Mouse (Mus musculus): ENCODE measurements around the gene Ica1. TPM values are rescaled to one million over a fixed set of nuclear protein-coding genes. Genes with fewer than 3 reads are reported as not detected.

Gene Ica1
- polyA plus RNA-seq, 1 experiment from 2014 or later: 43.9 TPM

DNA sequence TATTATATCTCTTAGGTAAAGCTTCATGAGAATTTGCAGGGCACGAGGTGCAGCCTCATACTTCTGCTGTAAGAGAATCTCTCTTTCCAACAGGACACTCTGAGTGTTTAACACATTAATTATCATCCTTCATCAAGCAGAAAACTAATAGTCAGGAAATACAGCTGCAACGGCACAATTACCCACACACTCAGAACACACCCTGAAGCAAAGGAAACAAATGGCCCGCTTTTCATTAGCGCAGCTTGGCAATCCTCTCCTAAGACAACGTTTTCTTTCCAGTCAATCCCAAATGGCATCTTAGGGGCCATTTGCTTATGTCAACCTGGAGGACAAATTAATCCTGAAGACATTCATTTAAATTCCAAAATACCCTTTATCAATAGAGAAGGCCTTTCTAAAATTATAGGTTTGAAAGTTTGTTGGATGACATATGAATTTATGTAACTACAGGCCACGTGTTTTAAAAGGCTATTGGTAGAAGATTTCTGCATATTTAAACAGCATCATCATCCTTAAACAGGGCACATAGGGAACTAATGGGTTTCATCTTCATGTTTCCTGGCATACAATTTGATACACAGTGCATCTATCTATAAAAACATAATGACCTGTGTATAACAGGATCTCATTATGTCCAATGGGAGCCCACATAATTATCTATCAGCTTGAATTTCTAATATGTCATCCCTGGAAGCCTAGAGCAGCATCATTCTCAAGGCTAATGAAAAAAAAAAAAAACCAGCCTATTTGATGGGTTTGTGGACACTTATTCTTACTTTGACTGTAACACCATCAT is 110.1 kb downstream of the Ica1 start:
- Histone ChIP-seq H3K27me3 (no peaks in the 10 kb centered on the region), H3K9ac (replicated peaks) (no peak overlapping the region), H3K4me2 (replicated peaks) (no peak overlapping the region), H3K9me3 (no peaks in the 10 kb centered on the region), H3K36me3 (no peaks in the 10 kb centered on the region), H3K4me1 (peaks cover 1% of the 10 kb centered on the region; the same call in 1 of the 2 replicates), H3K27ac (replicated peaks) (no peak overlapping the region), H3K4me3 (no peak overlapping the region)
- ATAC-seq (replicated peaks): no peak
- 45% methylated on average over 6 of the region's 6 CpGs for WGBS

GRCm38 (mm10) chr6:8665786-8666185 is 112.5 kb downstream of the Ica1 start:
- WGBS: 96% methylated on average over 5 of the region's 5 CpGs
- ATAC-seq (replicated peaks): no peak
- no peaks in the 10 kb centered on the region for H3K27me3 ChIP-seq
- H3K4me1 ChIP-seq: peaks cover 9% of the 10 kb centered on the region; the same call in 1 of the 2 replicates
- H3K9ac ChIP-seq (replicated peaks): no peak overlapping the region
- no peak overlapping the region for H3K4me3 ChIP-seq
- no peak overlapping the region for H3K27ac ChIP-seq (replicated peaks)
- H3K36me3 ChIP-seq: no peaks in the 10 kb centered on the region
- no peak overlapping the region for H3K4me2 ChIP-seq (replicated peaks)
- H3K9me3 ChIP-seq: no peaks in the 10 kb centered on the region

DNA sequence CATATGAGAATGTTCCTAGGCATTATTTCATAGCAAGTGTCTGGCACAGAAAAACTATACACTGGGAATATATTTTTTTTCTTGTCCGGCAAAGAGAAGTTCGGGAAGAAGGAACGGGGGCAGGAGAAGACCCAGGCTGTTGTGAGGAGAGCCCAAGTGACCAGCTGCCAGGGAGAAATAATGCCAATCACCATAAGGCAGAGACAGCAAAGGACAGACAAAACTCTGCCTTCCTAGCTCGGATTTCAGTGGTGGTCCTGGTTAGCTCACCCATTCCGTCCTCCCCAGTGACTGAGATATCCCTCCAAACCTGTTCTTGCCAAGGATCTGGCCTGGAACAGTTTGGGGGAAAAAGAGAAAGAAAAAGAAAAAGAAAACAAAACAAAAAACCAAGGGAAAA is 113.3 kb downstream of the Ica1 start:
- Histone ChIP-seq H3K4me3 (no peak overlapping the region), H3K36me3 (no peaks in the 10 kb centered on the region), H3K27ac (replicated peaks) (no peak overlapping the region), H3K4me2 (replicated peaks) (no peak overlapping the region), H3K9me3 (no peaks in the 10 kb centered on the region), H3K4me1 (peaks cover 9% of the 10 kb centered on the region; the same call in 1 of the 2 replicates), H3K9ac (replicated peaks) (no peak overlapping the region), H3K27me3 (no peaks in the 10 kb centered on the region)
- 85% methylated on average over 5 of the region's 5 CpGs for WGBS
- ATAC-seq (replicated peaks): no peak

DNA sequence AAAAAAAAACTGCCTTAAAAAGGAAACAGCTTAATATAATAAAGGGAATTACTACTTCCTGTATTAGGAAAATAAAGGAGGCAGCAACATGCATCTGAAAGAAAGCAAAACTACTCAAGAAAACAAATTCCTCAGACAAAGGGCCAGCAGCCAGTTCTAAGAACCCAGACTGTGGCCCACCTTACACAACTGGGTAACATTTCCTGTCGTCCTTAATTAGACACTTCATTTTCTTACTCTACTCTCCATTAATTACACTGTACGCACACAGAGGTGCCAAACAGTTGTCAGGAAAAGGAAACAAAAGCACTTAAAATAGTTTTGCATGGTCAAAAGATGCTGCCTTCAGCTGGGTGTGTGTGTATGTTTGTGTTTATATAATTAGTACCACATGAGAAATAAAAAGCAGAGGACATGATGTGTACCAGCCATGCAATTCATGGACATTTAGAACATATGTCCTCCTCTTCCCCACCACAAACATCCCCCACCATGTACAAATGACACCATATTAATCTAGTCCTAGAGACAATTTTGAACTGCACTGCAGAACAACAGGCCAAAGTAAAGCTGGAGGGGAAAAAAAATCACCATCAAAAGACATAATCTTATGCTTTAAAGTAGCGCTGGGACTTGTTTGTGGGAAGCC is 115.1 kb downstream of the Ica1 start:
- no peak overlapping the region for H3K27ac ChIP-seq (replicated peaks)
- no peak overlapping the region for H3K4me3 ChIP-seq
- 40% methylated on average over 3 of the region's 3 CpGs for WGBS
- no peak overlapping the region for H3K4me2 ChIP-seq (replicated peaks)
- H3K36me3 ChIP-seq: no peaks in the 10 kb centered on the region
- H3K27me3 ChIP-seq: no peaks in the 10 kb centered on the region
- H3K9ac ChIP-seq (replicated peaks): no peak overlapping the region
- H3K4me1 ChIP-seq: peaks cover 13% of the 10 kb centered on the region
- no peak; the same call in 1 of the 2 replicates for ATAC-seq (replicated peaks)
- no peaks in the 10 kb centered on the region for H3K9me3 ChIP-seq

GRCm38 (mm10) chr6:8661404-8661803 is 116.9 kb downstream of the Ica1 start:
- Histone ChIP-seq H3K9me3 (no peaks in the 10 kb centered on the region), H3K4me3 (no peak overlapping the region), H3K9ac (replicated peaks) (no peak overlapping the region), H3K4me1 (peaks cover 13% of the 10 kb centered on the region), H3K4me2 (replicated peaks) (no peak overlapping the region), H3K36me3 (no peaks in the 10 kb centered on the region), H3K27ac (replicated peaks) (no peak overlapping the region), H3K27me3 (no peaks in the 10 kb centered on the region)
- 16% methylated on average over 4 of the region's 4 CpGs for WGBS
- no peak for ATAC-seq (replicated peaks)

GRCm38 (mm10) chr6:8660076-8660475 is 118.2 kb downstream of the Ica1 start:
- WGBS: 94% methylated on average over 2 of the region's 2 CpGs
- Histone ChIP-seq H3K4me2 (replicated peaks) (no peak overlapping the region), H3K9me3 (no peaks in the 10 kb centered on the region), H3K27ac (replicated peaks) (no peak overlapping the region), H3K27me3 (no peaks in the 10 kb centered on the region), H3K4me3 (no peak overlapping the region), H3K9ac (replicated peaks) (no peak overlapping the region), H3K36me3 (no peaks in the 10 kb centered on the region), H3K4me1 (peaks cover 13% of the 10 kb centered on the region)
- no peak for ATAC-seq (replicated peaks)

- peaks cover 13% of the 10 kb centered on the region for H3K4me1 ChIP-seq
- 21% methylated on average over 13 of the region's 13 CpGs for WGBS
- no peak overlapping the region for H3K27ac ChIP-seq (replicated peaks)
- H3K36me3 ChIP-seq: no peaks in the 10 kb centered on the region
- no peaks in the 10 kb centered on the region for H3K9me3 ChIP-seq
- no peak overlapping the region for H3K4me2 ChIP-seq (replicated peaks)
- no peak overlapping the region for H3K9ac ChIP-seq (replicated peaks)
- peak; percentile 42; the same call in 1 of the 2 replicates for ATAC-seq (replicated peaks)
- no peak overlapping the region for H3K4me3 ChIP-seq
- no peaks in the 10 kb centered on the region for H3K27me3 ChIP-seq
Measured at GRCm38 (mm10) chr6:8659194-8659959, 118.9 kb downstream of the Ica1 start.

GRCm38 (mm10) chr6:8658431-8658830 is 119.9 kb downstream of the Ica1 start:
- Histone ChIP-seq H3K4me2 (replicated peaks) (no peak overlapping the region), H3K27me3 (no peaks in the 10 kb centered on the region), H3K27ac (replicated peaks) (no peak overlapping the region), H3K9ac (replicated peaks) (no peak overlapping the region), H3K4me3 (no peak overlapping the region), H3K36me3 (no peaks in the 10 kb centered on the region), H3K9me3 (no peaks in the 10 kb centered on the region), H3K4me1 (peaks cover 13% of the 10 kb centered on the region)
- 74% methylated on average over 4 of the region's 4 CpGs for WGBS
- ATAC-seq (replicated peaks): no peak

- Histone ChIP-seq H3K4me3 (no peak overlapping the region), H3K4me1 (peaks cover 4% of the 10 kb centered on the region), H3K4me2 (replicated peaks) (no peak overlapping the region), H3K9me3 (no peaks in the 10 kb centered on the region), H3K27me3 (no peaks in the 10 kb centered on the region), H3K9ac (replicated peaks) (no peak overlapping the region), H3K36me3 (no peaks in the 10 kb centered on the region), H3K27ac (replicated peaks) (no peak overlapping the region)
- WGBS: 72% methylated on average over 3 of the region's 3 CpGs
- ATAC-seq (replicated peaks): no peak
Measured at GRCm38 (mm10) chr6:8657459-8657858, 120.8 kb downstream of the Ica1 start.

DNA sequence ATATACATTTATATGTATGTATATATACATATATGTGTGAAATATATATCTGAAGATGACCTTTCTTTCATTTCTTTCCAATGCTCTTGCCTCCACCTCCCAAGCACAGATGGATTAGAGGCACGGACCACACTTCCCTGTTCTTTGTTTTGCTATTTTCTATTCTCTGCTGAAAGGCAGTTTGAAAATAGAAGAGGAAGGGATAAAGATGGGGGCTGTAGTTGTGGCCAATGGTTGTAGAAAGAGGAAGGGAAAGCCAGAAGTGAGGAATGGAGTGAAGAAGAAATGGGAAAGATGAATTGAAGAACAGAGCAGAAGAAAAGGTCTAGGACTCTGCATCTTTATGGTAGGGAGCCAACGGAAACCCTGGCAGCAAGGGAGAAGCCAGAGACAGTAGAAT is 122.8 kb downstream of the Ica1 start:
- Histone ChIP-seq H3K4me2 (replicated peaks) (no peak overlapping the region), H3K27ac (replicated peaks) (no peak overlapping the region), H3K4me1 (peaks cover 4% of the 10 kb centered on the region; the same call in 1 of the 2 replicates), H3K4me3 (no peak overlapping the region), H3K27me3 (no peaks in the 10 kb centered on the region), H3K9me3 (no peaks in the 10 kb centered on the region), H3K36me3 (no peaks in the 10 kb centered on the region), H3K9ac (replicated peaks) (no peak overlapping the region)
- WGBS: 74% methylated on average over 2 of the region's 2 CpGs
- ATAC-seq (replicated peaks): no peak

DNA sequence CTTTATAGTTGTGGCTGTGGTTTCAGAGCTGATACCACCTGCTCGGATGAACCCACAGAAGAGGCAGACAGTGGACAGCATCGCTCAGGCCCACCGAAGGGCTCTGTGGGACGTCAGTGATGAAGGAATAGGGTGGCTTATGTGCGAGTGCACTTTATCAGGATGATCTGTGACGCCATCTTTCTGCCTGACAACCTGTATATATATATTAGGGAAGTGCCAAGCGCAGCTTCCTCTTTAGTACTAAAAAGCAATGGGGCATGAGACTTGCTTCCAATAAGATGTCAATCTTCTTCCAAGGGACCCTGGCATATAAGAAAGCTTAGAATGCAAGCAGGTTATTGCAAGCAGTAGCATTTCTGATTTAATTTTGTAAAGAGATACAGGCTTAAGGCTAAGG is 127.9 kb downstream of the Ica1 start:
- Histone ChIP-seq H3K4me1 (peaks cover 3% of the 10 kb centered on the region; the same call in 1 of the 2 replicates), H3K9ac (replicated peaks) (no peak overlapping the region), H3K27ac (replicated peaks) (no peak overlapping the region), H3K27me3 (no peaks in the 10 kb centered on the region), H3K9me3 (no peaks in the 10 kb centered on the region), H3K4me3 (no peak overlapping the region), H3K36me3 (0 out of 2 replicates have a peak, but pooled peaks cover 3% of the 10 kb centered on the region), H3K4me2 (replicated peaks) (no peak overlapping the region)
- no peak for ATAC-seq (replicated peaks)
- 93% methylated on average over 7 of the region's 7 CpGs for WGBS

- WGBS: 55% methylated on average over 4 of the region's 4 CpGs
- ATAC-seq (replicated peaks): no peak
- H3K4me3 ChIP-seq: no peak overlapping the region
- no peak overlapping the region for H3K9ac ChIP-seq (replicated peaks)
- H3K36me3 ChIP-seq: 0 out of 2 replicates have a peak, but pooled peaks cover 3% of the 10 kb centered on the region
- no peaks in the 10 kb centered on the region for H3K27me3 ChIP-seq
- peaks cover 3% of the 10 kb centered on the region; the same call in 1 of the 2 replicates for H3K4me1 ChIP-seq
- H3K27ac ChIP-seq (replicated peaks): no peak overlapping the region
- H3K4me2 ChIP-seq (replicated peaks): no peak overlapping the region
- no peaks in the 10 kb centered on the region for H3K9me3 ChIP-seq
Measured at GRCm38 (mm10) chr6:8649295-8649865, 128.9 kb downstream of the Ica1 start.
